Mouse (Mus musculus) B cell, adult 2 months (primary cell): ENCODE data around the gene Arap2.
"Not testable (repeated sequence)": the region's sequence is repeated elsewhere in the genome, so short reads cannot be mapped to it uniquely, and the experiment has no call there.

Source experiments
- DNase-seq, 2 experiments: peaks; one replicate each; pipeline ENCODE4 v3.0.0; 2022

Gene Arap2

GRCm38 (mm10) chr5:62739451-62740415 is 26.2 kb downstream of the Arap2 start:
- DNase-seq, result no peak

- not testable (repeated sequence) for DNase-seq
Observed at GRCm38 (mm10) chr5:62730573-62730972, 35.4 kb downstream of the Arap2 start.

- DNase-seq, result no peak
Observed at GRCm38 (mm10) chr5:62725551-62725950, 40.4 kb downstream of the Arap2 start.

GRCm38 (mm10) chr5:62723261-62724105 is 42.5 kb downstream of the Arap2 start:
- DNase-seq, result no peak

- no peak for DNase-seq
Observed at GRCm38 (mm10) chr5:62716468-62716867, 49.5 kb downstream of the Arap2 start.

GRCm38 (mm10) chr5:62715977-62716376 is 50.0 kb downstream of the Arap2 start:
- DNase-seq, result no peak

- DNase-seq, result no peak
Observed at GRCm38 (mm10) chr5:62715436-62715835, 50.5 kb downstream of the Arap2 start.

GRCm38 (mm10) chr5:62710955-62711354 is 55.0 kb downstream of the Arap2 start:
- no peak for DNase-seq

- DNase-seq, result no peak
Observed at GRCm38 (mm10) chr5:62706900-62707299, 59.1 kb downstream of the Arap2 start.

- DNase-seq, result no peak
Observed at GRCm38 (mm10) chr5:62689965-62690364, 76.0 kb downstream of the Arap2 start.

GRCm38 (mm10) chr5:62683751-62684150 is 82.2 kb downstream of the Arap2 start:
- no peak for DNase-seq

GRCm38 (mm10) chr5:62683207-62683606 is 82.8 kb downstream of the Arap2 start:
- DNase-seq, result no peak

GRCm38 (mm10) chr5:62677390-62677789 is 88.6 kb downstream of the Arap2 start:
- DNase-seq, result no peak

- DNase-seq, result no peak
Observed at GRCm38 (mm10) chr5:62672736-62673436, 93.1 kb downstream of the Arap2 start.

- no peak for DNase-seq
Observed at GRCm38 (mm10) chr5:62665329-62665728, 100.6 kb downstream of the Arap2 start.

- no peak for DNase-seq
Observed at GRCm38 (mm10) chr5:62664847-62665246, 101.1 kb downstream of the Arap2 start.

GRCm38 (mm10) chr5:62663206-62663605 is 102.8 kb downstream of the Arap2 start:
- DNase-seq, result no peak

- DNase-seq, result no peak
Observed at GRCm38 (mm10) chr5:62653924-62654323, 112.0 kb downstream of the Arap2 start.

- DNase-seq, result no peak
Observed at GRCm38 (mm10) chr5:62642330-62642729, 123.6 kb downstream of the Arap2 start.

GRCm38 (mm10) chr5:62640501-62640900 is 125.5 kb downstream of the Arap2 start:
- no peak for DNase-seq

GRCm38 (mm10) chr5:62636341-62636740 is 129.6 kb downstream of the Arap2 start:
- DNase-seq, result no peak

GRCm38 (mm10) chr5:62628901-62629300 is 137.1 kb downstream of the Arap2 start:
- no peak for DNase-seq
